Mouse (Mus musculus): ENCODE data around the gene Ntsr1. TPM values are rescaled to one million over a fixed set of nuclear protein-coding genes. Genes with fewer than 3 reads are reported as not detected.
A peak's percentile ranks its signal among the peaks of the same experiment; 100 is the strongest.

Gene Ntsr1
- polyA plus RNA-seq, 1 experiment from 2014 or later, result 1.3 TPM

GRCm38 (mm10) chr2:180472306-180473079 is 27.3 kb upstream of the Ntsr1 start:
- H3K4me1 ChIP-seq, result peaks cover 8% of the 10 kb centered on the region
- H3K4me2 ChIP-seq, result peak overlapping the region; percentile 36
- ATAC-seq (ENCODE audit: borderline replicate concordance, extremely low read depth, low FRiP score, low TSS enrichment), result peak; percentile 44
- H3K27ac ChIP-seq, result no peak overlapping the region
- no peaks in the 10 kb centered on the region for H3K36me3 ChIP-seq
- H3K27me3 ChIP-seq, result no peaks in the 10 kb centered on the region
- no peaks in the 10 kb centered on the region for H3K9me3 ChIP-seq
- 6% methylated on average over 21 of the region's 21 CpGs for WGBS
- no peak overlapping the region for H3K4me3 ChIP-seq
- no peak overlapping the region for H3K9ac ChIP-seq

GRCm38 (mm10) chr2:180473080-180473440 is 26.7 kb upstream of the Ntsr1 start:
- no peaks in the 10 kb centered on the region for H3K9me3 ChIP-seq
- peaks cover 8% of the 10 kb centered on the region for H3K4me1 ChIP-seq
- H3K4me3 ChIP-seq, result no peak overlapping the region
- H3K4me2 ChIP-seq, result peak overlapping the region; percentile 36; the same call in 1 of the 2 replicates
- no peaks in the 10 kb centered on the region for H3K27me3 ChIP-seq
- no peak overlapping the region for H3K27ac ChIP-seq
- 29% methylated on average over 7 of the region's 7 CpGs for WGBS
- H3K9ac ChIP-seq, result no peak overlapping the region
- ATAC-seq (ENCODE audit: borderline replicate concordance, extremely low read depth, low FRiP score, low TSS enrichment), result peak; percentile 60
- no peaks in the 10 kb centered on the region for H3K36me3 ChIP-seq

GRCm38 (mm10) chr2:180474864-180475263 is 24.9 kb upstream of the Ntsr1 start:
- Histone ChIP-seq H3K9me3 (no peaks in the 10 kb centered on the region), H3K9ac (no peak overlapping the region), H3K4me1 (peaks cover 8% of the 10 kb centered on the region), H3K4me3 (no peak overlapping the region), H3K36me3 (no peaks in the 10 kb centered on the region), H3K4me2 (no peak overlapping the region), H3K27me3 (no peaks in the 10 kb centered on the region), H3K27ac (no peak overlapping the region)
- 90% methylated on average over 3 of the region's 3 CpGs for WGBS
- ATAC-seq (ENCODE audit: borderline replicate concordance, extremely low read depth, low FRiP score, low TSS enrichment), result no peak

DNA sequence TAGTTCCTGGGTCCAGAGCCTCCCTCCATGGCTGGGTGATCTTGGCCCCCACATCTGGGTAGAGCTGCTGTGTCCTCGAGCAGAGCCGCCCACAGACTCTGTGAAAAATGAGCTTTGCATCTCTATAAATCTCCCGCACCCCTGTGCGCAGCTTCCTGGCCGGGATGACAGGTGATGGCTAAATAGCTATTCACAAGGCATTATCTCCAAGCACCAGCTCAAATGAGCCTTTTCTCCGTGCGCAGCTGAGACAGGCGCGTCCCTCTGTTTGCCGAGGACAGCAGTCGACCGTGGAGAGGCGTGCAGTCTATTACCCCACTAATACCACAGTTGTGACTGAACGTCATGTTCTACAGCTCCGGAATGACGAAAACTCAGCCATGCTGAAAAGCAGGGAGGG is 17.5 kb upstream of the Ntsr1 start:
- no peak overlapping the region for H3K27ac ChIP-seq
- no peaks in the 10 kb centered on the region for H3K36me3 ChIP-seq
- 22% methylated on average over 16 of the region's 16 CpGs for WGBS
- H3K4me2 ChIP-seq, result no peak overlapping the region
- H3K27me3 ChIP-seq, result peaks cover 1% of the 10 kb centered on the region
- H3K4me1 ChIP-seq, result no peaks in the 10 kb centered on the region
- H3K9me3 ChIP-seq, result no peaks in the 10 kb centered on the region
- no peak for ATAC-seq (ENCODE audit: borderline replicate concordance, extremely low read depth, low FRiP score, low TSS enrichment)
- no peak overlapping the region for H3K9ac ChIP-seq
- no peak overlapping the region for H3K4me3 ChIP-seq

DNA sequence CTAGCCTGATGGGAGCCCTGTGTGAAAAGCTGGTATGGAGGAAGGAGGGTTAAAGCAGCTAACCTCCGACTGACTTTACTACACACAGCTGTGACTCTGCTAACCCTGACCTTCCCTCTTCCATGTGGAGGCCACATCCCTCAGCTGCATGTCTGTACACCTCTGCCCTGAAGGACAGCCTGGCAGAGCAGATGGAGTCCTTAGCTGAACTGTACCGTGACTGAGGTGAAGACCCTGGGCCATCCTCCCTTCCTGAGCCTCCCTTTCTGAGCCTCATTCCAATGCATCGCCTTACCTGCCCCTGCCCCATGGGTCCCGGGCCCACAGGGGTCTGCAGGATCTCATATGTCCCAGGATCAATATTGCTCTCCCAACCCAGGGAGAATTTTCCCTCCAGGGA is 14.9 kb upstream of the Ntsr1 start:
- H3K4me3 ChIP-seq, result no peak overlapping the region
- no peaks in the 10 kb centered on the region for H3K36me3 ChIP-seq
- no peaks in the 10 kb centered on the region for H3K4me1 ChIP-seq
- ATAC-seq (ENCODE audit: borderline replicate concordance, extremely low read depth, low FRiP score, low TSS enrichment), result no peak
- WGBS, result 66% methylated on average over 4 of the region's 4 CpGs
- no peak overlapping the region for H3K4me2 ChIP-seq
- no peak overlapping the region for H3K9ac ChIP-seq
- no peak overlapping the region for H3K27ac ChIP-seq
- H3K27me3 ChIP-seq, result peaks cover 19% of the 10 kb centered on the region
- no peaks in the 10 kb centered on the region for H3K9me3 ChIP-seq

- Histone ChIP-seq H3K4me3 (no peak overlapping the region), H3K4me1 (no peaks in the 10 kb centered on the region), H3K27me3 (peaks cover 19% of the 10 kb centered on the region), H3K36me3 (no peaks in the 10 kb centered on the region), H3K9me3 (no peaks in the 10 kb centered on the region), H3K27ac (no peak overlapping the region), H3K4me2 (no peak overlapping the region), H3K9ac (no peak overlapping the region)
- 71% methylated on average over 3 of the region's 3 CpGs for WGBS
- no peak for ATAC-seq (ENCODE audit: borderline replicate concordance, extremely low read depth, low FRiP score, low TSS enrichment)
Measured at GRCm38 (mm10) chr2:180485306-180485705, 14.5 kb upstream of the Ntsr1 start.

- no peaks in the 10 kb centered on the region for H3K4me1 ChIP-seq
- H3K4me3 ChIP-seq, result no peak overlapping the region
- no peak overlapping the region for H3K9ac ChIP-seq
- no peaks in the 10 kb centered on the region for H3K9me3 ChIP-seq
- no peak for ATAC-seq (ENCODE audit: borderline replicate concordance, extremely low read depth, low FRiP score, low TSS enrichment)
- H3K36me3 ChIP-seq, result no peaks in the 10 kb centered on the region
- 19% methylated on average over 17 of the region's 17 CpGs for WGBS
- H3K4me2 ChIP-seq, result no peak overlapping the region
- H3K27ac ChIP-seq, result no peak overlapping the region
- peaks cover 19% of the 10 kb centered on the region; the same call in 1 of the 2 replicates for H3K27me3 ChIP-seq
Measured at GRCm38 (mm10) chr2:180488210-180488751, 11.5 kb upstream of the Ntsr1 start.

DNA sequence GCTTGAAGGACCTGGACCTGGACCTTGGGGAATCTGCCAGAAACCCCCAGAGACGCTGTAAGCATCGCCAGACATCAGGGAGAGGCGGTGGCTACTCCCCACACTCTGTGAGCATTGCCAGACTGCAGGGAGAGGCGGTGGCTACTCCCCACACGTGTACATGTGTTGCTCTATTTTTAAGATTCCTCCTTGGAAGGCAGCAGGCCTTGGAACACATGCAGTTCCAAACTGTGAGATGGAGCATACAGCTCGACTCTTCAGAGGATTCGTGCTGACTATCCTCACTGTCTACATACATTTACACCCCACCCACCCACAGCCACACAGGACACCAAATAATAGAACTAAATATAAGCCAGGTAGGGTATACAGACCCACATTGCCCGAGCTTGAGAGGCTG is 3.9 kb upstream of the Ntsr1 start:
- H3K36me3 ChIP-seq, result no peaks in the 10 kb centered on the region
- no peak overlapping the region for H3K9ac ChIP-seq
- H3K27me3 ChIP-seq, result peaks cover 36% of the 10 kb centered on the region
- ATAC-seq (ENCODE audit: borderline replicate concordance, extremely low read depth, low FRiP score, low TSS enrichment), result no peak
- no peaks in the 10 kb centered on the region for H3K9me3 ChIP-seq
- no peak overlapping the region for H3K27ac ChIP-seq
- H3K4me3 ChIP-seq, result no peak overlapping the region
- H3K4me2 ChIP-seq, result no peak overlapping the region
- peaks cover 14% of the 10 kb centered on the region for H3K4me1 ChIP-seq
- WGBS, result 60% methylated on average over 8 of the region's 8 CpGs

DNA sequence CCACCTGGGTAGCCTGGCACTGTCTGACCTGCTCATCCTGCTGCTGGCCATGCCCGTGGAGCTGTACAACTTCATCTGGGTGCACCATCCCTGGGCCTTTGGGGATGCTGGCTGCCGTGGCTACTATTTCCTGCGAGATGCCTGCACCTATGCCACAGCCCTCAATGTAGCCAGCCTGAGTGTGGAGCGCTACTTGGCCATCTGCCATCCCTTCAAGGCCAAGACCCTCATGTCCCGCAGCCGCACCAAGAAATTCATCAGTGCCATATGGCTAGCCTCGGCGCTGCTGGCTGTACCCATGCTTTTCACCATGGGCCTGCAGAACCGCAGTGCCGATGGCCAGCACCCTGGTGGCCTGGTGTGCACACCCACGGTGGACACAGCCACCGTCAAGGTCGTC is 950 bp downstream of the Ntsr1 start:
- H3K27me3 ChIP-seq, result peaks cover 49% of the 10 kb centered on the region
- 0 out of 2 replicates have a peak overlapping the region, but pooled peaks have one; percentile 70 for H3K4me2 ChIP-seq
- no peak overlapping the region for H3K9ac ChIP-seq
- peaks cover 29% of the 10 kb centered on the region for H3K4me1 ChIP-seq
- no peak for ATAC-seq (ENCODE audit: borderline replicate concordance, extremely low read depth, low FRiP score, low TSS enrichment)
- 28% methylated on average over 13 of the region's 13 CpGs for WGBS
- H3K27ac ChIP-seq, result 0 out of 2 replicates have a peak overlapping the region, but pooled peaks have one; percentile 1
- H3K4me3 ChIP-seq, result no peak overlapping the region
- no peaks in the 10 kb centered on the region for H3K36me3 ChIP-seq
- no peaks in the 10 kb centered on the region for H3K9me3 ChIP-seq

DNA sequence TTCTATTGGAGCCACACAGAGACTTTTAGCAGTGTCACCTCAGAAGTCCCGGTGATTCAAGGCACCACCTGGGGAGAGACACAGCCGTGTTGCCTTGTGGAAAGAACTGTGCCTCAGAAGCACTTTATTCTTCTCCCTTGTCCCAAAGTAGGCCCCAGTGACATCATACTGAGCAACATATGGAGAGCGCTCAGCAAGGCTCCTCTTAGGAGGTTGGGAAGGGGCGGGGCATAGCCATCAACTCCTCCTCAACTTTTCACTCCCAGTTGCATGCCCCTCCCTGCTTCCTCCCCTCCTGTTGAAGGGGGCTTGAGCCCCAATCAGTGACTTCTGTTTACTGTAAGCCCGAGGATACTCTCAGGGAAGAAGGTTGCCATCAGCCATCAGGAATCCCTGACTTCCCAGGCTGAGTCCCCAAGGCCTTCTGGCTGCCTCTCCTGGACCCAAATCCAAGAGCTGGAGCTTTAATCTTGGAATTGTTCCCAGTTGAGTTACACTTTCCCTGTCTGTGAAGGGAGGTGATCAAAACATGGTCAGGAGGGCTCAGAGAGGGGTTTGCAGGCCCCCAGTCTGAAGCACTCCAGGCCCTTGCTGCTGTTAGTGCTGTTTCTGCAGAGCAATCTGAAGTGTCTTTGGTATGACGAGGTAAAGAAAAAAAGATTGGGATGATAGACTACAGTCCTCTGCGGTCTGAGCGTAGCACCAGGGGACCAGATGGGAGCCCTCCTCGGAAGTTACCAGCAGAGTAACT is 1.6 kb downstream of the Ntsr1 start:
- peak; percentile 52; the same call in 1 of the 2 replicates for ATAC-seq (ENCODE audit: borderline replicate concordance, extremely low read depth, low FRiP score, low TSS enrichment)
- H3K9me3 ChIP-seq, result no peaks in the 10 kb centered on the region
- H3K36me3 ChIP-seq, result no peaks in the 10 kb centered on the region
- WGBS, result 19% methylated on average over 9 of the region's 9 CpGs
- H3K4me1 ChIP-seq, result peaks cover 29% of the 10 kb centered on the region
- H3K9ac ChIP-seq, result no peak overlapping the region
- peaks cover 49% of the 10 kb centered on the region for H3K27me3 ChIP-seq
- H3K4me3 ChIP-seq, result no peak overlapping the region
- peak overlapping the region; percentile 39 for H3K27ac ChIP-seq
- 0 out of 2 replicates have a peak overlapping the region, but pooled peaks have one; percentile 70 for H3K4me2 ChIP-seq

- Histone ChIP-seq H3K9ac (no peak overlapping the region), H3K4me3 (no peak overlapping the region), H3K27me3 (peaks cover 12% of the 10 kb centered on the region; the same call in 1 of the 2 replicates), H3K27ac (no peak overlapping the region), H3K4me1 (peaks cover 11% of the 10 kb centered on the region), H3K4me2 (no peak overlapping the region), H3K9me3 (no peaks in the 10 kb centered on the region), H3K36me3 (no peaks in the 10 kb centered on the region)
- ATAC-seq (ENCODE audit: borderline replicate concordance, extremely low read depth, low FRiP score, low TSS enrichment), result no peak
- 73% methylated on average over 5 of the region's 5 CpGs for WGBS
Measured at GRCm38 (mm10) chr2:180506281-180506680, 6.5 kb downstream of the Ntsr1 start.

Measured in lung, embryonic 15.5 days (tissue).